Mouse (Mus musculus) embryonic facial prominence, embryonic 15.5 days (tissue): ENCODE measurements around the gene Frmd5. TPM values are rescaled to one million over a fixed set of nuclear protein-coding genes. Genes with fewer than 3 reads are reported as not detected.
A peak's percentile ranks its signal among the peaks of the same experiment; 100 is the strongest.
"Not testable (repeated sequence)": the region's sequence is repeated elsewhere in the genome, so short reads cannot be mapped to it uniquely, and the experiment has no call there.

Experiments used
- ATAC-seq: fragments of 200-750 bp; cut with Nextera tagmentation; 2 replicates; pipeline ENCODE4 v1.8.0; 2017; ENCODE audit warnings: low read depth, moderate TSS enrichment; ENCODE audit not compliant: insufficient number of reproducible peaks, low FRiP score, low TSS enrichment
- H3K27ac ChIP-seq: fragments of 300-500 bp; sonication (generic); replicated peaks from 2 replicates; pipeline ENCODE4 v1.5.1; 2015; ENCODE audit warnings: mild to moderate bottlenecking, inconsistent platforms
- H3K27me3 ChIP-seq: fragments of 300-500 bp; sonication (generic); 2 replicates; pipeline ENCODE4 v1.6.1; 2015; ENCODE audit warnings: inconsistent platforms
- H3K36me3 ChIP-seq: fragments of 300-500 bp; sonication (generic); 2 replicates; pipeline ENCODE4 v1.6.1; 2015; ENCODE audit warnings: mild to moderate bottlenecking, inconsistent platforms
- H3K4me1 ChIP-seq: fragments of 300-500 bp; sonication (generic); 2 replicates; pipeline ENCODE4 v1.6.1; 2015; ENCODE audit warnings: inconsistent platforms
- H3K4me2 ChIP-seq: fragments of 300-500 bp; sonication (generic); replicated peaks from 2 replicates; pipeline ENCODE4 v1.6.1; 2015; ENCODE audit warnings: mild to moderate bottlenecking, inconsistent platforms
- H3K4me3 ChIP-seq: fragments of 300-500 bp; sonication (generic); replicated peaks from 2 replicates; pipeline ENCODE4 v1.5.1; 2015; ENCODE audit warnings: mild to moderate bottlenecking, inconsistent platforms
- H3K9ac ChIP-seq: fragments of 300-500 bp; sonication (generic); 2 replicates; pipeline ENCODE4 v1.6.1; 2015; ENCODE audit warnings: inconsistent platforms
- H3K9me3 ChIP-seq: fragments of 300-500 bp; sonication (generic); replicated peaks from 2 replicates; pipeline ENCODE4 v1.6.1; 2016; ENCODE audit warnings: inconsistent platforms
- WGBS: fragments of 180-500 bp; shearing (Covaris S2); methylation state at CpG from one replicate; pipeline ENCODE4 v1.1.7; 2015; 5-methylcytosine and 5-hydroxymethylcytosine counted together
- polyA plus RNA-seq: library from polyadenylated mRNA; unstranded; fragments of >200 nt; fragmentation: Nextera tagmentation; extraction: Ambion mirVana; gene quantifications from 2 replicates; pipeline ENCODE4 v1.2.1, GENCODE M21; 2015

The Frmd5 gene
- polyA plus RNA-seq, 1 experiment from 2014 or later, result 2.2 TPM

DNA sequence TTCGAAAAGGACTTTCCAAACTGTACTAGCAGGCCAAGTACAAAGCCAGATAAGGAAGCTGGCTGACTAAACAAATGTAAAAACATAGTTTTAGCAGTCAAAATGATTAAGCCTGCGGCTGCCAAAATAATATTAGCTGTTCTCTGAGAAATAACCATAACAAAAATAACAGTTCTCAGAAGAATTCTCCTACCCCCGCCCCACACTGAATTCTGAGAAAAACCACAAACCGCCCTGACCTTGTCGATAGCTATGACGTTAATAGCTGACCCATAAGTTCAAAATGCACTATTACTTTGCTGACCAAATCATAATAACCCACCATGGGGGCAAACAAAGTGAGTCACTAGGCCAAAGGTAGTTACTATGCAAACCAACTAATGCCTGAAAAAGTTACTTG is 4.0 kb upstream of the Frmd5 start:
- Histone ChIP-seq H3K27me3 (peaks cover 16% of the 10 kb centered on the region), H3K4me1 (peaks cover 15% of the 10 kb centered on the region)
- not testable (repeated sequence) for H3K36me3 ChIP-seq, H3K9ac ChIP-seq, H3K4me3 ChIP-seq, H3K27ac ChIP-seq, H3K9me3 ChIP-seq, H3K4me2 ChIP-seq, ATAC-seq
- 88% methylated on average over 6 of the region's 6 CpGs for WGBS

DNA sequence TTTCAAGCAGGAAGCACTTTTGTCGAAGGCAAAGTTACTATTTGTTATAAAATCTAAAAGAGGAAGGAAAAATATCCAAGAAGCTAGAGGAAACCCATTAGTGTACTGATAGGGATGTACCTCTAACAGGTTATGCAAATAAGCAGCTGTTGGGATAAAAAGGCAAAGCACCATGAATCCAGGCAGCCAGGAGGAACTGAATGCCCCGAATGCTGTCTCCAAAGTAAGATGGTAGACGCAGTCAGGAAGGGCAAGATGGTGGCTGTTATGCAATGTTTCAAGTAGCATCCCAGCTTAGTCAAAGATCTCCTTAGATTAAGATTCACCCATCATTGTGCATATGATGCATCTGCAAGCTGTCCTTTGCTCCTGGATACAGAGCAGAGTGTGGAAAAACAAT is 2.2 kb upstream of the Frmd5 start:
- H3K9ac ChIP-seq, result no peak overlapping the region
- no peak overlapping the region for H3K4me2 ChIP-seq
- no peak overlapping the region for H3K4me3 ChIP-seq
- no peak overlapping the region for H3K27ac ChIP-seq
- peaks cover 15% of the 10 kb centered on the region for H3K4me1 ChIP-seq
- 78% methylated on average over 3 of the region's 3 CpGs for WGBS
- H3K9me3 ChIP-seq, result no peaks in the 10 kb centered on the region
- no peak for ATAC-seq
- no peaks in the 10 kb centered on the region for H3K36me3 ChIP-seq
- H3K27me3 ChIP-seq, result peaks cover 21% of the 10 kb centered on the region

DNA sequence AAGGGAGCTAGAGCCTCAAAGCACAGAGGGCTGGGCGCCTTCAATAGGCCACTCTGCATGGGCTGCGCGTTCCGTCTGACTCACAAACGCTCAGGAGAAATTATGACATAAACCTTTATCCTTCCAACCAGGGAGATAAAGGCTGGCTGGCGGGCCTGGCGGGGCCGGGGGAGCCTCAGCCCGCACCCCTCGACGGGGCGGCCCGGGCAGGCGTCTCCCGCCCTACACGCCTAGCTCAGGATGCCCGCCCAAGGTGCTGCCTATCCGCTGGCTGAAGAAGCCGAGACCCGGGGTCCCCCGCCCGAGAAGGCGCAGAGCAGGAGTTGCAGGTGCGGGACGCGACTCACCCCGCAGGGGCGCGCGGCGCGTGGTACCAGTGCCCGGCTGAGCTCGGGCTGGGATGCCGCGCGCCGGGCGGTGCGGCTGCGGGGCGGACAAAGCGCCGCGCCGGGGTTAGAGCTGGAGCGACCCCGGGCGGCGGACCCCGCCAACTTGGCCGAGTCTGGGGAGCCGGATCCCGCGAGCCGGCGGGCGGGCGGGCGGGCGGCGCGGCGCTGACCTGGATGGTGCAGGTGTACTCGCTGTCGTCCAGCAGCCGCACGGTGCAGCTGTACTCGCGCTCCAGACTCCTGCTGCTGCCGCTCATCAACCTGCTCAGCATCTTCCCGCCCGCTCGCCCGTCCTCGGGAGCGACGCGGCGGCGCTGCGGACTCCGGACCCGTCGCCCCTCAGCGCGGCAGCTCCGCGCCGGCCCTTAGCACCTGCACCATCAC is 530 bp downstream of the Frmd5 start:
- H3K4me2 ChIP-seq, result peak overlapping the region; percentile 94
- under 1% methylated on average over 84 of the region's 90 CpGs for WGBS
- H3K9ac ChIP-seq, result 0 out of 2 replicates have a peak overlapping the region, but pooled peaks have one; percentile 18
- no peaks in the 10 kb centered on the region for H3K36me3 ChIP-seq
- H3K27me3 ChIP-seq, result peaks cover 27% of the 10 kb centered on the region
- H3K4me1 ChIP-seq, result peaks cover 15% of the 10 kb centered on the region
- ATAC-seq, result peak; percentile 83
- no peak overlapping the region for H3K27ac ChIP-seq
- peak overlapping the region; percentile 69 for H3K4me3 ChIP-seq
- no peaks in the 10 kb centered on the region for H3K9me3 ChIP-seq

DNA sequence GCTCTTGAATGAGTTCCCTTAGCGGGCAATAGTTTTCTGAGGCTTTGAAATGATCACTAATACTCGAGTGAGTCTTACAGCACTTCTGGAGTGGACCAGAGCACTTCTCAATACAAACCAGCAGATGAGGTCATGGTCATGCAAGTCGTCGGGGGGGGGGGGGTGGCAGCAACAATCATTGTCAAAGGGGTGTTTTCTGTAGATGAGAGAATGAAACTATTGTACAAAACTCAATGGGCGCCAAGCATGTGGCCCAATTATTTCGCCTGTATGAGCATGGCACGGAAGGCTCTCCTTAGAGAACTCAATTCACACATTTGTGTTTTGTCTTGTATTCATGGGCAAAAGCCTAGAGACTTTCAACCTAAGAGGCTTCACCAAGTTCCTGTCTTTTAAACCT is 7.8 kb downstream of the Frmd5 start:
- H3K27ac ChIP-seq, result no peak overlapping the region
- ATAC-seq, result no peak
- no peak overlapping the region for H3K9ac ChIP-seq
- no peak overlapping the region for H3K4me2 ChIP-seq
- no peak overlapping the region for H3K4me3 ChIP-seq
- no peaks in the 10 kb centered on the region for H3K9me3 ChIP-seq
- WGBS, result 87% methylated on average over 7 of the region's 7 CpGs
- H3K36me3 ChIP-seq, result no peaks in the 10 kb centered on the region
- peaks cover 6% of the 10 kb centered on the region; the same call in 1 of the 2 replicates for H3K27me3 ChIP-seq
- no peaks in the 10 kb centered on the region for H3K4me1 ChIP-seq

DNA sequence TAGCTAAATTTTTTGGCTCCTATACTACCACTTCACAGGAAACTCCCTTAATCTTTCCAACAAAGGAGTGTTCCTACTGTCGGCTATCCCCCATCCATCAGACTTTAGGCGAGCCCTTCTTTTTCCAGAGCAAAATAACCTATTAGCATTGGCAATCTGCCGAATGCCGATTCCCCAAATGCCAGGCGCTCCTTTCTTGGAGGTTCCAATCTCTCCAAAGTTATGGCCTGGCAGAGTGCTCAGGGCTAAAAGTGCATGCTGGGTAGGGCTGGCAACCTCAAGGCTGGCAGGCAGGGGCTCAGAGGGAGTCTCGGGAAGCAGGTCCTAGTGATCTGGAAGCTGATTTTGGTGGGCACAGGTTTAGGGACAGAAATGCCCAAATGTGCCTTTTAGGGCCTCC is 10.9 kb downstream of the Frmd5 start:
- 81% methylated on average over 6 of the region's 6 CpGs for WGBS
- H3K9me3 ChIP-seq, result no peaks in the 10 kb centered on the region
- no peak overlapping the region for H3K4me2 ChIP-seq
- no peaks in the 10 kb centered on the region for H3K4me1 ChIP-seq
- no peaks in the 10 kb centered on the region for H3K36me3 ChIP-seq
- no peak overlapping the region for H3K4me3 ChIP-seq
- H3K9ac ChIP-seq, result no peak overlapping the region
- H3K27me3 ChIP-seq, result no peaks in the 10 kb centered on the region
- H3K27ac ChIP-seq, result no peak overlapping the region
- ATAC-seq, result no peak

DNA sequence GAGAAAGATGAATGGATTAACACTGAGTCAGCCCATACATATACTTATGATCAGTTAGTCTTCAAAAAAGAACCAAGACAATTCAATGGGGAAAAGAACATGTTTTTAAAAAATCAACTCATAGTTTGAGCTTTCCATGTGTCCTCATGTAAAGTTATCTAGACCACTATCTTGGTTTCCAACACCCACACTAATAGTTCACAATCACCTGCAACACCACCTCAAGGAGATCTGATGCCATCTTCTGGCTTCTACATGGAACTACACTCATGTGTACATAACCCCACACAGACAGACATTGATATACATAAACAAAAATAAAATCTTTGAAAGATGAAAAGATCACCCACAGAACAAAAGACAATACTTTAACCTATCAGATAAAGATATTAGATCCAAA is 17.1 kb downstream of the Frmd5 start:
- Histone ChIP-seq H3K4me2 (no peak overlapping the region), H3K27ac (no peak overlapping the region), H3K9ac (no peak overlapping the region), H3K27me3 (no peaks in the 10 kb centered on the region), H3K4me3 (no peak overlapping the region), H3K9me3 (no peaks in the 10 kb centered on the region), H3K36me3 (no peaks in the 10 kb centered on the region), H3K4me1 (0 out of 2 replicates have a peak, but pooled peaks cover 10% of the 10 kb centered on the region)
- no peak for ATAC-seq

DNA sequence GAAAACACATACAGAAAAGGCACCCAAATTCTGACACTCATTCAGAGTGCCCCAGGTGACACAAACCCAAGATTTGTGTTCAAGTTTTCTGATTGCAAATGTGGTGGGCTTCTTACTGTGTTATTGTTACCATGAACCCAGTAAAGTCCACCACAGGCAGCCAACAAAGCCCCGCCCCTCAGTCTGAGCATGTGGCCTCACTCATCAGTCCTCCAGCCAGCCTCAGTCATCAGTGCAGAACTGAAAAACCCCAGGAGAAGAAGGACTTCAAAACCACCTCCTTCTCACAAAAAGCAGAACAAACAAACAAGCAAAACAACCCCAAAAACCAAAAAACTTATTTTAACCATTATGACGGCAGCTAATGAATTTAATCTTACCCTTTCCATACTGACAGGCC is 18.5 kb downstream of the Frmd5 start:
- H3K9ac ChIP-seq, result no peak overlapping the region
- no peak overlapping the region for H3K4me2 ChIP-seq
- 0 out of 2 replicates have a peak, but pooled peaks cover 10% of the 10 kb centered on the region for H3K4me1 ChIP-seq
- H3K4me3 ChIP-seq, result no peak overlapping the region
- H3K36me3 ChIP-seq, result no peaks in the 10 kb centered on the region
- no peaks in the 10 kb centered on the region for H3K27me3 ChIP-seq
- ATAC-seq, result no peak
- WGBS, result 77% methylated on average over 2 of the region's 2 CpGs
- H3K9me3 ChIP-seq, result no peaks in the 10 kb centered on the region
- H3K27ac ChIP-seq, result no peak overlapping the region

DNA sequence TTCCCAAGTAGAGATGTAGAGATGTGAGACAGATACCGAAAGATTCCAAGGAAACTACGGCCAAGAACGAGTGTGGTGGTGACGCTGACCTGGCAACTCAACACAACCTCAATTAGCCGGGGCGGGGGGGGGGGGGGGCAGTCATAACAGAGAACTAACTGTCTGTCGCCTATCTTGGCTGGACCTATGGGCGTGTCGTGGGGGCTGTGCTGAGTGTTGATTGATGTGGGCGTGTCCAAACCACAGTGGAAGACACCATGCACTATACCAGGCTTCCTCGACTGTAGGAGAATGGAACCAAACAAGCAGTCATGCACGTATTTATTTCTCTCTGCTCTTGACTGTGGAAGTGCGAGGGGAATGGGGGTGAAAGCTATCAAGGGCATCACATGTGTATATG is 19.1 kb downstream of the Frmd5 start:
- Histone ChIP-seq H3K4me3 (peak overlapping the region; percentile 15; the same call in 1 of the 2 replicates), H3K36me3 (no peaks in the 10 kb centered on the region), H3K4me2 (peak overlapping the region; percentile 34), H3K27me3 (no peaks in the 10 kb centered on the region), H3K9me3 (no peaks in the 10 kb centered on the region), H3K27ac (no peak overlapping the region), H3K9ac (no peak overlapping the region), H3K4me1 (0 out of 2 replicates have a peak, but pooled peaks cover 10% of the 10 kb centered on the region)
- peak; percentile 70; the same call in 1 of the 2 replicates for ATAC-seq
- 47% methylated on average over 13 of the region's 13 CpGs for whole genome bisulfite sequencing

DNA sequence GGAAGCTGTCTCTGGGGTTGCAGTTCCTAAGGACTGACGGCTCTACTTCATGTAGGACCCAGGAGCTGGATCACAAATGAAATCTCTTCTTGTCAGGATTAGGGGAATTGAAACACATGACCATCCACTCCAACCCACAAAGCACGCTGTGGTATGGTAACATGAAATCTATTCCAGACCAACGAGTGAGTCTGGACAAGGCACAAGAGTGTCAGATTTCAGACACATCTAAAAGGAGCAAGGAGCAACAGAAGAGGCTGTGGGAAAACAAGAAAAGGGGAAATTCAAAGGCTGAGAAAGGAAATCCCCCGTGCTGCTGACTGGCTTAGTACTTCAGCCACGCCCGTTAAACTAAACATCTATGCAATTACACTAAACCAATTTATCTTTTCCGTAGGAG is 19.6 kb downstream of the Frmd5 start:
- WGBS, result 7% methylated on average over 7 of the region's 7 CpGs
- no peaks in the 10 kb centered on the region for H3K36me3 ChIP-seq
- H3K4me1 ChIP-seq, result 0 out of 2 replicates have a peak, but pooled peaks cover 10% of the 10 kb centered on the region
- H3K4me2 ChIP-seq, result peak overlapping the region; percentile 34
- no peak overlapping the region for H3K9ac ChIP-seq
- peak; percentile 72 for ATAC-seq
- no peaks in the 10 kb centered on the region for H3K27me3 ChIP-seq
- H3K27ac ChIP-seq, result 0 out of 2 replicates have a peak overlapping the region, but pooled peaks have one; percentile 24
- peak overlapping the region; percentile 15; the same call in 1 of the 2 replicates for H3K4me3 ChIP-seq
- H3K9me3 ChIP-seq, result no peaks in the 10 kb centered on the region

DNA sequence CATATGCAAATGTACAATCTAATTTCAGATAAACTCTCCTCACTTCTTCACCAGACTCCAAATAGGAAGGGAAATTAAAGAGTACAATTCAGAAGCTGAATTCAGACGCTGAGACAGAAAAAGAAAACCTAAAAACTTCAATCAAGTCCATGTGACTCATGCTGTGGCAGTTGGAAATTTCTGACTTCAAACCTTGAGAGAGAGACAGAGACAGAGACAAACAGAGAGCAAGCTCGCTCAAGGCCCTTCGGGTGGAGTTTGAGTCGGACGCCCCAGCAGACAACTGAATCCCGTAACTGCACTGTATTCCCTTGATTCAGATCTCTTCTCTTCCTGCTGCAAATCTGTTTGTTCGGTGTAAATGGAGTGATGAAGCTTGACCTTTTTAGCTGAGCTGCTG is 30.7 kb downstream of the Frmd5 start:
- H3K4me2 ChIP-seq, result no peak overlapping the region
- H3K4me3 ChIP-seq, result no peak overlapping the region
- no peak for ATAC-seq
- H3K9me3 ChIP-seq, result no peaks in the 10 kb centered on the region
- 81% methylated on average over 7 of the region's 7 CpGs for WGBS
- H3K27ac ChIP-seq, result no peak overlapping the region
- no peak overlapping the region for H3K9ac ChIP-seq
- H3K36me3 ChIP-seq, result no peaks in the 10 kb centered on the region
- H3K4me1 ChIP-seq, result no peaks in the 10 kb centered on the region
- no peaks in the 10 kb centered on the region for H3K27me3 ChIP-seq

DNA sequence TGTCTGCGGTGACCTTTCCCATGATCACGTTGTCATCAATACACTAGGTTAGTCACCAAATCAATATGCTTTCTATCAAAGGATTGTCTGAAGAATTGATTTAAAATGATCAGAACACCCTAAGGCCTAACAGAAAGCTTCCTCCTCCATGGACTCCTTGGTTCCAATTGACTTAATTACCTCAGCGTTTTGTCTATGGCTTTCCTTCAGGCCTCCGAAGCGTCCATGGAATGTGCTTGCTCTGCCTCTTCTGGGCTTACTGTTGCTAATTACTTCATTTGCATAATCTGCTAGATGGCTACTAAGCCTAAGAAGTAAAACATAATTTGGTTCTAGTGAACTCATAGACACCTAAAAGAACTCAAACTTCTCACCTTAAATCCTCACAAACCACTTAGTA is 42.0 kb downstream of the Frmd5 start:
- Histone ChIP-seq H3K4me1 (no peaks in the 10 kb centered on the region), H3K27me3 (no peaks in the 10 kb centered on the region), H3K4me3 (no peak overlapping the region), H3K4me2 (no peak overlapping the region), H3K27ac (no peak overlapping the region), H3K9me3 (no peaks in the 10 kb centered on the region), H3K9ac (no peak overlapping the region), H3K36me3 (no peaks in the 10 kb centered on the region)
- ATAC-seq, result no peak
- WGBS, result 62% methylated on average over 5 of the region's 5 CpGs

DNA sequence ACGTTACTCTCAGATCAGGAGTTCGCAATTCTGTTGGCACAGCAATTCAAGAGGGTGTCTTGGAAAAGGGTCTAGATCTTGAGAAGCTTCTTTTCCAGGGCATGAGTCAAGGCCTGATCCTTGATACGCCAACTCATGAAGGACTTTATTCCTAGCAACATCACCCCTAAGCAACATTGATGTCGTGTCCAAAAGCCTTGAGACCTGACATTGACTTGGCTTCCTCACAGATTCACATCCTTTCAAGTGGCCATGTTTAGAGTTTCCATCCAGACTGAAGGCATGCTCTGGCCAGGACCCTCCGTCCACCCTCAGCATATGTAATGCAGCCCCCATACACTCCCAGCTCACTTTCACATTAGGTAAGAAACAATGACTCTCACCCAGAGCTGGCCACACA is 45.0 kb downstream of the Frmd5 start:
- Histone ChIP-seq H3K9ac (no peak overlapping the region), H3K27ac (no peak overlapping the region), H3K36me3 (no peaks in the 10 kb centered on the region), H3K4me2 (no peak overlapping the region), H3K4me3 (no peak overlapping the region), H3K9me3 (no peaks in the 10 kb centered on the region), H3K4me1 (no peaks in the 10 kb centered on the region), H3K27me3 (no peaks in the 10 kb centered on the region)
- ATAC-seq, result no peak
- 92% methylated on average over 5 of the region's 5 CpGs for WGBS
